Mouse (Mus musculus): ENCODE measurements around the gene Peak1. TPM values are rescaled to one million over a fixed set of nuclear protein-coding genes. Genes with fewer than 3 reads are reported as not detected.

Gene Peak1
- total and polyA plus RNA-seq, 3 experiments = 2.8 to 11.7 TPM; not detected in 1

DNA sequence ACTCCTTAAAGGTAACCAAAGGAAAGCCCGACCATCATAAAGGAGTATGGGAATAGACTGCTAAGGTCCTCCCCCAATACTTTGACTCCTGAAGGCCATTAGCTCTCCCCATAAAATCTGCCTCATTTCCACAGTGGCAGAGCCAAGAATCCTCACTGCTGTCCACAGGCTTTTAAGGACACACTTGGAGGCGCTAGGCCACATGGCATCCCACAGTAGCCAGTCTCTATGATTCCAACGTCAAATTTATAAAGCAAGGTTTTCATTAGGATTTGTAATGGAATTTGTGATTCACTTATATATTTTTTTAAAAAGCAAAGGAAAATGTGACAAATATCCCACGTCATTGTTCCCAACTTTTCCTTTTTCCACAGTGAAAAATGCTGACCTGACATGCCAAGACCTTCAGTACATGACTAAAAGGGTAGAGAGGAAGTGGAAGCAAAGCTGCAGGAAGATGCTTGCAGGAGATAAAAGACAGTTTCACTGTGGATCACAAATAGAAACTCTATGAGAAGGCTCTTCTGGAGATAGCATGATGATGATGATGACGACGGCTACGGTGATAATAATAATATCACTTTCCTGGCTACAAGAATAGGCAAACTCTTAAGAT is 151.6 kb downstream of the Peak1 start:
- Histone ChIP-seq H3K9me3 (replicated peaks; ENCODE audit: insufficient read depth, low read length) (no peaks in the 10 kb centered on the region), H3K4me3 (ENCODE audit: control insufficient read depth in 1 of 2, insufficient read depth in 1 of 2, low read depth in 2 of 2, low read length in 2 of 2) (no peak overlapping the region), H3K27ac (ENCODE audit: control insufficient read depth, low read depth, low read length) (no peak overlapping the region), H3K36me3 (ENCODE audit: control insufficient read depth in 1 of 2, insufficient read depth in 2 of 2, low read length in 2 of 2) (peaks cover 0 to 21% of the 10 kb centered on the region in 2 experiments; a peak in 2 of 4 replicates), H3K79me2 (ENCODE audit: control insufficient read depth, insufficient read depth, low read length, poor library complexity) (no peaks in the 10 kb centered on the region), H3K9ac (ENCODE audit: control insufficient read depth, low read depth, low read length, poor library complexity, severe bottlenecking) (no peak overlapping the region), H3K4me1 (ENCODE audit: control insufficient read depth in 1 of 2, insufficient read depth in 2 of 2, low read length in 2 of 2) (peaks cover 11% of the 10 kb centered on the region in 2 experiments), H3K27me3 (ENCODE audit: control insufficient read depth in 1 of 2, insufficient read depth in 2 of 2, low read length in 2 of 2) (no peaks in the 10 kb centered on the region)
- TF ChIP-seq GATA1 (IDR thresholded peaks at IDR 0.05; ENCODE audit: low read depth, low read length) (peak; percentile 52), ZC3H11A (IDR thresholded peaks at IDR 0.05; ENCODE audit: low read depth, low read length) (no peak)
- DNase-seq (ENCODE audit: low read depth, low spot score) = no peak

- Histone ChIP-seq H3K9ac (ENCODE audit: control insufficient read depth, low read depth, low read length, poor library complexity, severe bottlenecking) (no peak overlapping the region), H3K36me3 (ENCODE audit: control insufficient read depth in 1 of 2, insufficient read depth in 2 of 2, low read length in 2 of 2) (peaks cover 0 to 21% of the 10 kb centered on the region in 2 experiments; a peak in 2 of 4 replicates), H3K4me1 (ENCODE audit: control insufficient read depth in 1 of 2, insufficient read depth in 2 of 2, low read length in 2 of 2) (peaks cover 11% of the 10 kb centered on the region in 2 experiments), H3K27ac (ENCODE audit: control insufficient read depth, low read depth, low read length) (no peak overlapping the region), H3K27me3 (ENCODE audit: control insufficient read depth in 1 of 2, insufficient read depth in 2 of 2, low read length in 2 of 2) (no peaks in the 10 kb centered on the region), H3K4me3 (ENCODE audit: control insufficient read depth in 1 of 2, insufficient read depth in 1 of 2, low read depth in 2 of 2, low read length in 2 of 2) (no peak overlapping the region), H3K9me3 (replicated peaks; ENCODE audit: insufficient read depth, low read length) (no peaks in the 10 kb centered on the region), H3K79me2 (ENCODE audit: control insufficient read depth, insufficient read depth, low read length, poor library complexity) (no peaks in the 10 kb centered on the region)
- DNase-seq (ENCODE audit: low read depth, low spot score) = no peak
- TF ChIP-seq POLR2AphosphoS2 (IDR thresholded peaks at IDR 0.05; ENCODE audit: low read length) = no peak
- no peak for TF ChIP-seq GABPA (IDR thresholded peaks at IDR 0.05; ENCODE audit: low read depth, low read length)
- TF ChIP-seq MEF2A (IDR thresholded peaks at IDR 0.05; ENCODE audit: extremely low read depth, insufficient replicate concordance, low read depth, low read length, poor library complexity, severe bottlenecking) = no peak
- TF ChIP-seq GATA1 (IDR thresholded peaks at IDR 0.05; ENCODE audit: low read depth, low read length) = no peak
- TF ChIP-seq RAD21 (IDR thresholded peaks at IDR 0.05; ENCODE audit: low read depth, low read length) = no peak
- TF ChIP-seq NRF1 (IDR thresholded peaks at IDR 0.05; ENCODE audit: insufficient read depth, low read depth, low read length, poor library complexity, severe bottlenecking) = no peak
- no peak for TF ChIP-seq POLR2A (IDR thresholded peaks at IDR 0.05; ENCODE audit: control insufficient read depth in 1 of 2, insufficient read depth in 1 of 2, low read depth in 1 of 2, low read length in 2 of 2, poor library complexity in 1 of 2)
- no peak for TF ChIP-seq MAX (IDR thresholded peaks at IDR 0.05; ENCODE audit: low read length)
- TF ChIP-seq MYB (IDR thresholded peaks at IDR 0.05; ENCODE audit: low read depth, low read length) = no peak
- TF ChIP-seq E2F4 (IDR thresholded peaks at IDR 0.05; ENCODE audit: borderline replicate concordance, low read depth, low read length) = no peak
- no peak for TF ChIP-seq JUND (IDR thresholded peaks at IDR 0.05; ENCODE audit: low read depth, low read length)
- TF ChIP-seq BHLHE40 (IDR thresholded peaks at IDR 0.05; ENCODE audit: borderline replicate concordance, low read depth, low read length) = no peak
- no peak for TF ChIP-seq CTCF (IDR thresholded peaks at IDR 0.05 in 2 of 3, conservative IDR thresholded peaks at IDR 0.05 in 1 of 3; ENCODE audit: control insufficient read depth in 1 of 3, insufficient read depth in 1 of 3, low read depth in 2 of 3, low read length in 3 of 3, poor library complexity in 1 of 3, severe bottlenecking in 1 of 3)
- no peak for TF ChIP-seq TBP (IDR thresholded peaks at IDR 0.05; ENCODE audit: low read depth, low read length)
Observed at GRCm38 (mm10) chr9:56265460-56266199, 152.2 kb downstream of the Peak1 start.

All from MEL (cell line).